Mouse (Mus musculus): ENCODE data around the gene Kbtbd3.
A peak's percentile ranks its signal among the peaks of the same experiment; 100 is the strongest.

Kbtbd3 gene

GRCm38 (mm10) chr9:4309351-4310085 lies at the start of gene Kbtbd3, which contains the start of gene Aasdhppt:
Gene Kbtbd3 (plus strand): TSS chr9:4309833.
Gene Aasdhppt (minus strand): TSS chr9:4309471.
- DNase-seq (ENCODE audit: low read depth) = peak; percentile 99

- DNase-seq (ENCODE audit: low read depth) = no peak
Observed at GRCm38 (mm10) chr9:4259841-4260745, 49.5 kb upstream of the Kbtbd3 start.

DNA sequence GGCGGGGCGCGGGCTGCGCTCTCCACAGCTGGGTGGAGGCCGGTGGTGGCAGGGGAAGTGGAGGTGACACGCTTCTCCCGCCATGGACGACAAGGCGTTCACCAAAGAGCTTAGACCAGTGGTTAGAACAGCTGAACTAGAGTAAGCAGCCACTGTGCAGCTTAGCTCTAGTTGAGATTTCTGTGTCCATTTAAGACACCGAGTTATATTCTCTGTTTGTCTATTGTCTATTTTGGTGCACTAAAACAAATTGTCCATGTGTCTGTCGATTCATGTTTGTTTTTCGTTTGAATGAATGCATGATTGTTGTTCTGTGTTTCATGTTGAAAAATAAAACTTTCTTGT lies 48.9 kb upstream of the Kbtbd3 start:
- DNase-seq (ENCODE audit: low read depth) = no peak

GRCm38 (mm10) chr9:4266881-4267280 lies 42.8 kb upstream of the Kbtbd3 start:
- no peak for DNase-seq (ENCODE audit: low read depth)

- no peak for DNase-seq (ENCODE audit: low read depth)
Observed at GRCm38 (mm10) chr9:4283850-4284249, 25.8 kb upstream of the Kbtbd3 start.

GRCm38 (mm10) chr9:4300466-4300865 lies 9.2 kb upstream of the Kbtbd3 start:
- peak; percentile 40 for DNase-seq (ENCODE audit: low read depth)

DNA sequence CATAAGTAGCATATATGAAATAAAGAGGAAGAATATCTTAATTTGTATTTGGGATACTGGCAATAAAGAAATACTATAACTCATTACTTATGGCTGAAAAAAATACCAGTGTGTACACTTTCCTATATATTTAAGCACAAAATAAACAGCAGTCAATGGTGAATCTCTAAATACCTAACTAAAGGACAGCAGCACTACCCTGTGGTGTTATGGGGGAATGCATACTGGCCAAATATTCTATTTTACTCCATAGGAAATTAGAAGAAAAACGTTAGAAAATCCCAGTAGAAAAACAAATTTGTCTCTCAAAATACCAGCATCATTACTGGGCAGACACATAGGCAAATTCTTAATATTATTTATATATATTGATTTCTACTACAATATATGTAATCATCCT lies 4.8 kb upstream of the Kbtbd3 start:
- no peak for DNase-seq (ENCODE audit: low read depth)

DNA sequence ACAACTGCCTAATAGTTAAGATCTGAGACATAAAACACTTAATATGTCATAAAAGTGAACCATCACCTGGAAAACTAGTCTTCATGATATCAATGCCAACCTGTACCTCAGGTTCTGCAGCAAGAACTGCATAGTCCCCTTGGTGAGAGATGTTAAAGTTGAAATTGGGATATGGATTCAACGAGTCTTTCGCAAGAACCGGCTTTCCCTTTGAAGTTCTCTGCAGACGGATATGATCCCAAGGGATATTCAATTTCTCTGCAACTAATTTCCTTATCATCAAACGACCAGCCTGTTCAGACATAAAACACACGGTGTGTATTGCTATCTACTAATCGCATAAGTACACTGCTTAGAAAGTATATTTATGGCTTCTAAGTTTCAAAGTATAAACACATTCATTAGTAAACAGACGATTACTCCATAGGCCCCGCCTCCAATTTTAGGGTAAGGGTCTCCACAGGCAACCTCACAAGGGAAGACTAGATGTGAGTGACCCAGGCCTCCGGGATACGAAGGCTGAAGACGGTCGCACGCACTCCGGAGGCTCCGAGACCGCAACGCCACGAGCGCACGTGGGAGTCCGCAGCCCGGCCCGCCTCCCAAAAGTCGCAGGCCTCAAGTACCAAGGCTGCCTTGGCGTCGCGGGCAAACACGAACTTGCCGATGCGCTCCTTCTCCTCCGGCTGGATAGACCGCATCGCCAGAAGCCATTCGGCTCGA lies 844 bp upstream of the Kbtbd3 start:
- no peak for DNase-seq (ENCODE audit: low read depth)

DNA sequence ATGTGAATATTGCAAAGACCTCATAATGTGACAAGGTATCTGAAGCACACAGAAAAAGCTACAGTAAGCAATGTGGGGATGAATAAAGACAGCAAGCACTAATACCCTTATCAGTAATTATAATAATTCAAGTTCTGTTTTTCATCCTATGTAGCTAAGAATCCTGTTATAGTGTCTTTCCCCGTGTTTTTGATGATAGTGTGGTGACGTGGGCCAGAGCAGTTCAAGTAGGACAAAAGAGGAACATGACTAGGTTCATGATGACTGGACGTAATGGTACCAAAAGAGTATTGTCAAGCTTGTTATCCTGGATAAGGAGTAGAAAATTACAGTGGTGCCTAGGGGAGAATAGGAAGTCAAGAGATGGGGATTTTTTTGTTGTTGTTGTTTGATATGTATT lies 1.1 kb downstream of the Kbtbd3 start:
- no peak for DNase-seq (ENCODE audit: low read depth)

DNA sequence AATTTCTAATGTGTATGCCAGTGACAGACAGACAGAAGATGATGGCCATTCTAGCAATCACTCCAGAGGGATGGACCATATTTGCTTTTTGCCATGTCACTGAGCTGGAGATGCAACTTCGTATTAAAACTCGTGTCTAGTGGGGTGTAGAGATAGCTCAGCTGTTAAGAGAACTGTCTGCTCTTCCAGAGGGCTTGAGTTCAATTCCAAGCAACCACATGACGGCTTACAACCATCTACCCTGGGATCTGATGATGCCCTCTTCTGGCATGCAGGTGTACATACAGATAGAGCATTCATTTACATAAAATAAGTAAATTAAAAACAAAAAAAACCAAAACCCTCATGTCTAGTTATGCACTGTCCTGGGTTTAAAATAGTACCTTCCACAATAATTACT lies 1.5 kb downstream of the Kbtbd3 start:
- no peak for DNase-seq (ENCODE audit: low read depth)

DNA sequence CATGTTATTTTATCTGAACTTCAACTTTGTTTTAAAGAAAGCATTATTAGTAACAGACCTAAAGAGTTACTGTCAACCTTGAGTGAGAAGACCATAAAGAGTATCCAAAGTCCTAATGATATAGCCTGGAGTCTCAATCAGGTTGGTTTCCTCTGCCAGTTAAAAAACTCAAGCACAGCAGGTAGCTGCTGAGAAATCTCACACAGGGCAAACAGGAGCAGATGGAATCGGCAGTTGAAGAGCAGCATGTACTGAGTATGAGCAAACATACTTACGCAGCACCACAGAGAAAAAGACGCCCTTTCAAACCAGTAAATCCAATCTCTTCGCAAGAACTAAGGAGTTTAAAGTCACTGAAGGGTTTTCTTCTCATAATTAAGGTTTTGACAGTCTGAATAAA lies 4.3 kb downstream of the Kbtbd3 start:
- DNase-seq (ENCODE audit: low read depth) = no peak

- DNase-seq (ENCODE audit: low read depth) = no peak
Observed at GRCm38 (mm10) chr9:4315746-4316145, 6.1 kb downstream of the Kbtbd3 start.

DNA sequence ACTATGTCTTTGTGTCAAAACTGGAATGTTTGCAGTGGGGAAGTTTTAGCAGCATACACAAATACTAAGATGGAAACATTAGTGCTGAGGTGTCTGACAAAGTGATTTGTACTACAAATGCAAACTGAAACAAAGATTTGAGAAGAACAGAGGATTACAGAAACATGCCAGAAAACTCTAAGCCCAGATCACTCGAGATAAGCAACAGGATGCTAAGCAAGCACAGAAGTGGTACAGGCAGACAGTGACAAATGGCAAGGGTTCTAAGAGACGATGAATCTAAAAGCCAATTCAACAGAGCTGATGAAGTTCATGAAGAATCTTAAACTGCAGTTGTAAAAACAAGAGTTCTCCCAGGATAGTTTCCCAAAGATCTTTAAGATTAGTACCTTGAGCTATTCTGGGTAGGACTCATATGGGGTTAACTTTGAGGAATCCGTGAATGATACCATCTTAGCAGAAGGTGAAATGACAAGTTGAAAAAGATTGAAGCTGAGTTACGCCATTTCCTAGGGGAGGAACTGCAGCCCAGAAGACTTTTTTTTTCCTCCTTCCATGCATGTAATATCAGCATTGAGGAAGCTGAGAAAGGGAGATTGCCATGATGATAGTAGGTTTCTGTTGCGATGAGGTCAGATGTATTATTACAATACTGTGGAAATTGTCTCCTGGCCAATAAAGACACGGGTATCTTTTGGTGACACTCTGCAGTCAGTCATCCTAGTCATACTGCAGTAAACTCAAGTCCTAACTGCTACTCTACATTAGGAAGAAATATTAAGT lies 9.5 kb downstream of the Kbtbd3 start:
- DNase-seq (ENCODE audit: low read depth) = no peak

- DNase-seq (ENCODE audit: low read depth) = no peak
Observed at GRCm38 (mm10) chr9:4353163-4353562, 43.5 kb downstream of the Kbtbd3 start.

- peak; percentile 95 for DNase-seq (ENCODE audit: low read depth)
Observed at GRCm38 (mm10) chr9:4375828-4376639, 66.4 kb downstream of the Kbtbd3 start, which contains the start of gene Msantd4. Gene Msantd4 (plus strand): TSS chr9:4376562.

GRCm38 (mm10) chr9:4376640-4377120 lies 67.0 kb downstream of the Kbtbd3 start:
- DNase-seq (ENCODE audit: low read depth) = no peak

All from c-Kit-positive CD71-positive TER-119-negative erythroid progenitor cells, embryonic 14.5 days (primary cell).